Mouse (Mus musculus): ENCODE results near the gene Pik3cb.

The Pik3cb gene

DNA sequence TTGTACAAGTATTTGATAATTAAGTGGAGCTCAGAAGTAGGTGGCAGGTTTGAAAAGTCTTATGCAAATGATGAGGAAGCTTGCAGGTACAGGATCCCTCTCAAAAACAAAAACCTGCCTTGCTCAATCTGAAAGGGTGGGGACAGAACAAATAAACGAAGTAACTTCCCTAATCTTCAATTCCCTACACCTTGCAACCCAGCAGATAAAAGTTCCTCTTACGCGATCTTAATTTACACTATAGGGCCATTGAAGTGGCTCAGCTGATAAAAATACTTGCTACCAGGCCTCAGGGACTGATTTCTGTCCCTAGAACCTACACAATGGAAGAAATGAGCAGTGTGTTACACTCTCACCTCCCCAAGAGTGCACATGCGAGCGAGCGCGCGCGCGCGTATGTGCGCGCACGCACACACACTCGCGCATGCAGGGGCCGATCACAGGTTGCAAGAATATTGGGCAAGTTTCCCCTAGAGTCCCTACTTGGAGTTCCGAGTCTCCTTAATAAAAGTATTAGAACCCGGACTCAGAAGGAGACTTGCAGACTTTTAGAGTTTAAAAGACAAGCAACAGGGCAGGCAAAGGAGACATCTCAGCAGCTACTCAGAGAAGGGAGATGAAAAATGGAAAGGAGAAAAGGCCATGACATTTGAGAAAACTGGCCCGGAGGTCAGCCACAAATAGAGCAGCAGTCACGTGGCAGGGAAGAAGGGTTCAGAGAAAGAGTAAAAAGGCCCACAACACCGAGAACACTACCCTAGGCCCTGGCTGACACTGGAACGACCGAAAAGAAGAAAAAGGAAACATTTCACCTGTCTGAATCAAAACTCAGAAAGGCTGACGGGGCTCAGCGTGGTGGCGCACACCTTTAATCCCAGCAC, 6.7 kb upstream of the Pik3cb start:
- no peak for DNase-seq (ENCODE audit: low read depth, low spot score)

DNA sequence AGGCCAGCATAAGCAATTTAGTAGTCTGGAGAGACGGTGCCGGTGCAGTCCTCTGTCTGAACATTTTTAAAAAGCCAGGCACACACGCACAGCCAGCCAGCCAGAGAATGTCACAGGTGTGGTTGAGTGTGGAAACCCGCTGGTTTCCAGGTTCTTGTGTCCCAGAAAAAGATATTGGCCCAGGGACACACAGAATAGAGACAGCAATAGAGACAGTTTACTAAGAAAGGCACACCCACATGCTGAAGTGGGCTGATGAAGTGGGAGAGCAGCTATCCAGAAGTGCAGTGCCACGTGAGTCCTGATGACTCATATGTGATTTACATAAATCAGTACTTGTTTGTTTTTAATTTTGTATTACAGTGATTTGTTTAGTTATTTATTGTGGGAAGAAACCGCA, 5.3 kb upstream of the Pik3cb start:
- DNase-seq (ENCODE audit: low read depth, low spot score) = no peak

DNA sequence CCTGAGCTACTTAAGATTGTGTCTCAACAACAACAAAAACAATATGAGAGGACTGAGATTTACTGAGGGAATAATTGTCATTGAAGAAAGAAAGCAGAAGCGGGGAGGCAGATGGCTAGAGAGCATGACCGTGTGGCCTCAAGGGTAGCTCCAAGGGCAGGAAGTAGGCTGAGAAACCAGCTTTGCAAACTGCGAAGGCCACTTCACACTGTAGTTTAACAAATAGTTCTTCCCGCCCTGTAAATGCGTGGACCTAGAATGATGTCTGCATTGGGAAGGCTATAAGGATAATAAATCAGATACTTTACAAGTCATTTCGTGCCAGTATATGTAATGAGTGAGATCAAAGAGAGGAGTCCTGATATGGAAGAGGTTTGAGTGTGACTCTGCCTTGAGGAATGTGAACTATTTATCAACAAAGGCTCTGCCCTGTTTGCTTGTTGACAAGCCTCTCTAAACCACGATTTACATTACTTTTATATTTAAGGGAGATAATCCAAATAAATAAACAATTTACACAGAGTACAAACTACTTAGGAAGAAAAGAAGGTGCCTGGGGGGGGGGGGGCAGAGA, 4.1 kb upstream of the Pik3cb start:
- no peak for DNase-seq (ENCODE audit: low read depth, low spot score)

DNA sequence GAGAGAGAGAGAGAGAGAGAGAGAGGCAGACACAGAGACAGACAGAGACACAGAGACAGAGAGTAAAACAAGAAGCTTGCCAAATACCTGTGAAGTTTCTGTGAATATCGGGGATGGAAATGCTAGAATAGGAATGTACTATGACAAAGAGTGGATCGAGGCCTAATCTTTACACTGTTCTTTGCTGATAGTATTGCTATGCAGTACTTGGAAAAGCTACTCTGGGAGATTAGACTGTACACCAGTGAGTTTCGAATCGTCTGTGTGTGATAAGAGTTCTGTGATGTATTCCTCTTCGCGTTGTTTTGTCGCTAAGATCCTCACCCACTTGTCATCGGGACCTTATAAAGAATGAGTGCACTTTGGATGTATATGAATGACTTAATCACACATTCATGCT, 1.2 kb upstream of the Pik3cb start:
- DNase-seq (ENCODE audit: low read depth, low spot score) = no peak

DNA sequence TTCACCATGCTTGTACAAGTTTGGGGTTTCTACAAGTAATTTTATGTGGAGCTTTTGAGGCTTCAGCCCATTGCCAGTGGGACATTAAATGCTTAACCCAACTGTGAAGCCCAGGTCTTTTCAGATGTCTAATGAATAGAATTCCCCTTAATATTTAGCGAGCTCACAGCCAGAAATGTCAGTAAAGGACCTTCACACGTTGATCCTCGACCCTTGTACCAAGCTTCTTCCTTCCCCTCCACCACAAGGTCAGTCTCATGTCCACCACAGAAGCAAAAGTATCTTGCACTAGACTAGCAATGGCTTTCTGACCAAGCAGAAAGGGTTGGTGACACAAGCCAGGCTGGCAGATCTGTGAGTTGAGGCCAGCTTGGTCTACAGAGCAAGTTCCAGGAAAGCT, 750 bp upstream of the Pik3cb start:
- no peak for DNase-seq (ENCODE audit: low read depth, low spot score)

DNA sequence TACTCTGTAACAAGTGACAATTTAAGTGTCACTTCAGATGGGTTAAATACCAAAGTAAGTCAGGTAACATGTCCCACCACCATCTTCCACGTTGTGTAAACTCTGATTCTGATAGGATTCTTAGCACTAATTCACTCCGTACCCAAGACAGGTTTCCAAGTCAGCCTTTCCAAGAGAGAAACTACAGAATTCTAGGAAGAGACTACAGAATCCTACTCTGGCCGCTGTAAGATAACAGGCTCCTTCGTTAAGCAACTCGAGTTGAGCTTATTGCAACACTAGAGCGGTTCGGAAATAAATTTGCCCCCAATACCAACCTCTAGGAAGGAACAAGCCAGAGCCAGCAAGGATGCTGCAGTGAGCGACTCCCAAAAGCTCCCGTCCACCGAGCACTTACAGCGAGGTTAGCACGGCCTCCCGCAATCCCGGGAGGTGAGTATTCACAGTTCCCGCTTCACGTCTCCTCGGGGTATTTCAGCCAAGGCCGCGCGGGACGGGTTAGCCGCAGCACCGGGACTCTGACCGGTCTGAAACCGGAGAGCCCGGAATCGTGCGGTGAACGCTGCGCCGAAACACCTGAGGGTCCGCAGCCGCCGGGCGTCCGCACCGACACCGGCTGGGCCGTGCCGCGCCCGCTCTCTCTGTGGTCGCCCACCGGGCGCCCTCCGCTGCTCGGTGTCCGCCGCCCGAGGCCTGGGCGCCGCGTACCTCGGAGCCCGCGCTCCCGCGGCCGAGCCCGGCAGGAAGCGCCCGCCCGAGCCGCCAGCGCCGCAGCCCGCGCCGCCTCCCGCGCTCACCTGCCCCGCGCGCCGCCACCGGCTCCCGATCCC, 1.0 kb downstream of the Pik3cb start:
- no peak for DNase-seq (ENCODE audit: low read depth, low spot score)

DNA sequence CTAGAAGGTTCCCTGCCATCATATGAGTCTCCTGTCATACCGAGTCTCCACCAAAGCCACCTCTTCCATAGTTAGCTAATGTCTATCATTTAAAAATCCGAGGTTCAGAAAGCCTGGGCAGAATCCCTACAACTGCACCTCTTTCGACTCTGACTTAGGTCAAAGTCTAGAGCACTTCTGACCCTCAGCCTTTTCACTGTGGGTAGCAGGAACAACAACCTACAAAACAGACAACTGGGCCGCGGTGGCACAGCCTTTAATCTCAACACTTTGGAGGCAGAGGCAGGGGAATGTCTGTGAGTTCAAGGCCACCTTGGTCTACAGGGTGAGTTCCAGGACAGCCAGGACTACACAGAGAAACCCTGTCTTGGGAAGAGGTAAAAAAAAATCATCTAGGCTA, 3.1 kb downstream of the Pik3cb start:
- no peak for DNase-seq (ENCODE audit: low read depth, low spot score)

DNA sequence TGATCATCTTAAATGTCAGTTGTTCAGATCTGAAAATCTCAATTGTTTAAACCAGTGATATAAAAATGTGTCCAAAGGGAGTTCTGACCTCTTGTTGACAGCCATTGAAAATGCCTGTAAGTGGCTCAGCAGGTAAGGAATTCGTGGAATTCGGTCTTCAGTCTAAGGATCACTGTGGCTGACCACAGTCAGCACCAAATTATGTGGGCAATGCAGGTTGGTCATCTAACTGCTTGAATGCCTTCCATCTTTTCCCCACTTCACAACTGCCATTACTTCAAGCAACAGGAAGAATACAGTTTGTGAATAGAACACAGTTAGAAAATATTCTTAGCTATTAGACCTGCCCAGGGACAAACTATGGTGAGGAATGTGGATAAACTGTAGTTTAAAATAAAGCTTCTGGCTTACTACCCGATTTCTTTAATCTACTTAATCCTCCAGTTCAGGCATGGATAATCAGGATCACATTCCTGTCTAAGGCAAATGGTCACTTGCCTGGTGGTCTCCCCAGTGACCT, 8.4 kb downstream of the Pik3cb start:
- no peak for DNase-seq (ENCODE audit: low read depth, low spot score)

DNA sequence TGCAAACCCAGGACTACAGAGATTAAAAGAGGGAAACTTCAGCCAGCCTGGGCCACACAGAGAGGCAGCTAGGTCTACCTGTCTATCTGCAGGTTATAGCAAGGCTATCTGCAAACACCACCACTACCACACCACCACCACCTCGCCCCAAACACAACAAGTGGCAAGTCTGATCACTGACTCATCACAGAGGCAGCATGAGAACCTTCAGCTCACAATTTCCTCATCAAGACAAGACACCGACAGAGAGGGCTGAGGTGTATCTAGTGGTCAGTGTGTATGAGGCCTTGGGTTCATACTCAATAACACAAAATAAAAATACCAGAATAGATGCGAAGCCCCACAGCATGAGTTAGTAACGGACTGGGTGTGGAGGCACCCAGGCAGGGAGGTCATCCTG, 9.3 kb downstream of the Pik3cb start:
- no peak for DNase-seq (ENCODE audit: low read depth, low spot score)

DNA sequence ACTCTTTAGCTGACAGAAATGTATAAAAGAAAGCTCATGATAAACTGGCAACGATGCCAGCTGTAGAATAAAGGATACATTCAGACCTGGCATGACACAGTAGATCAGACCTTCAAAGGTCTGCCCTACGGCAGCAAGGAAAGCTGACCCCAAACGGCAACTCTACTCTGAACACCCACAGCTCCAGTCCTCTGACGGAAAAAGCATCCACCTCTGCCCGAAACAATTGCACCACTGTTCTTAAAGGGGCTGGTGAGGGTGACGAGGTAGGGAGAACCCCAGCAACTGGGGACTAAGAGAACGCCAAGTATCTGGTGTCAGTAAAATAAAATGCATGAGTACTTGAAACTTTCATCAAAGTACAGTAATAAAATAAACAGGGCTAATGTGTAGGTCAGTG, 12.8 kb downstream of the Pik3cb start:
- DNase-seq (ENCODE audit: low read depth, low spot score) = peak; percentile 17

DNA sequence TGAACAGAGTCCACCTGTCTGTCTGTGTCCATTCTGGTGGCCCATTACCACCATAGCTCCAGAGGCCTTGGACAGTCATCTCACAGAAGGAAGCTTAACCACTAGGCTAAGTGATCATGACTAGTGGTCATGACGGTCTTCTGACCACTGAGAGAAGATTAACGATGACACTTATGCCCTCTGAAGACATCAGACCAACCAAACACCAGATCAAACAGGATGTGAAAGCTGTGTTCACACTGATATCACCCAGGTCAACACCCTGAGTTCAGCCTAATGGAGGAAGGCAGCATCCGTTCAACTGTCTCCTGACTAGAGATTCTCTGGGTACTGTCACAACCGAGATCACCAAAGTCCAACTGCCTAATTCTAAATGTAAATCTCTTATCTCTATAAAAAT, 17.7 kb downstream of the Pik3cb start:
- no peak for DNase-seq (ENCODE audit: low read depth, low spot score)

DNA sequence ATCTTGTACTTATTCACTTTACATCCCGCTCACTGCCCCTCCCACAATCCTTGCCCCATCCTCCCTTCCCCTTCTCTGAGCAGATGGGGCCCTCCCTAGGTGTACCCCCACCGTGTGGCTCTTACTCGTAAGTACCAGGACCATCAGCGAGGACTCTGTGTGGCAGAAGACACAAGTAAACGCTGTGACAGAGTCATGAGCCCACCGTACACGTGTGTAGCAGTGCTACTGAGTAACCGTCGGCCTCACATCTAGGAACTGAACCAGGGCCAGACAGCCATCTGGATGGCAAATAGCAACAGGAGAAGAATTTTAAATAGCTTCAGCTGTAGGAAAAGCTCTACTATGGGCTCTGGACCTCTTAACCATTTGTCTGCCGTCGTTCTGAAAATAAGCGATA, 28.0 kb downstream of the Pik3cb start:
- no peak for DNase-seq (ENCODE audit: low read depth, low spot score)

DNA sequence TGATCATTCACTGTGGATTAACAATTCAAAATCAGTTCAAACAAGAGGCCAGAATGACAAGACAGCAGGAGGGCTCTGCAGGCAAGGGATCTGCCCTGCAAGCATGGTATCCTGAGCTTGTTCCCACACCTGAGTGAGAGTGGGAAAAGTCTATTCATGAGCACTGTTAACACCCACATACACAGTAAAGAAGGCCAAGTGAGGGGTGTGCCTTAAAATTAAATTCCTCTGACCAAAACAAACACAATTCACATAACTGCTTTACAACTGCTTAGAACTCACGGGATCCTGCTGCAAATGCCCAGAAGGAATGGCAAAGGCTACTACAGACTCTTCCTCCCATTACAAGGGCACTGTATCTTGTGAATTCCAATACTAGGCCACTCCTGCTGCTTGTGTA, 29.3 kb downstream of the Pik3cb start:
- no peak for DNase-seq (ENCODE audit: low read depth, low spot score)

DNA sequence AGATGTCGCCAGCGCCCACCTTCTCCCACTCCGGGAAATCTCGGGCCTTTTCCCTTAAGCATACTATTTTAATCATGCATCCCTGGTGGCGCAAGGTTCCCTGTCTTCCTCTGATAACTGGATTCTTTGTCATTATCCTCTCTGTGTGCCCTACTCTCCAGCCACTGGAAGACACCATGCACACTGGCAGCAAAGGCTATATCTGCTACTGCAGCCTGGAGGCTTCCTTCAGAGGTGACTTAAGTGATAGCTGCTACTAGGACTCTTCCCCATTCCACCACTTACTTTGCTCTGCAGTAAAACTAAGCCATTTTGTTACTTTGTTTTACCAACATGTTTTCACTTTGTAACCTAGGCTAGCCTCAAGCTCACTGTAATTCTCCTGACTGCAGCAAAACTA, 30.2 kb downstream of the Pik3cb start:
- no peak for DNase-seq (ENCODE audit: low read depth, low spot score)

DNA sequence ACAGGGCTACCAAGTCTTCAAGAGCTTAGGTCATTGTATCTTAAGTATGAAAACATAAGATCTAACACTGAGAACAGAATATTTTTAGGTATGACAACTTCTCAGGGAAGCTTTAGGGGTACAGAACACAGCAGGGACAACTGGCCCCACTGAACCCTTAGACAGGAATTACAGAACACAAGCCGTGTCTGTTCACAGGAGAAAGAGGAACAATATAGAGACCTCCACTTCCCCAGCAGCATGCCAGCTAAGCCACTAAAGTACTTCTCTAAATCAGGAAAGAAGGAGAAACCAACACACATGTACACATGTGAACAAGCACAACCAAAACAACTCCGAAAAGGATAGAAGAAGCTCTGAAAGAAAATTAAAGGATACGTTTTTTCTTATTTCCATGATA, 30.8 kb downstream of the Pik3cb start:
- no peak for DNase-seq (ENCODE audit: low read depth, low spot score)

DNA sequence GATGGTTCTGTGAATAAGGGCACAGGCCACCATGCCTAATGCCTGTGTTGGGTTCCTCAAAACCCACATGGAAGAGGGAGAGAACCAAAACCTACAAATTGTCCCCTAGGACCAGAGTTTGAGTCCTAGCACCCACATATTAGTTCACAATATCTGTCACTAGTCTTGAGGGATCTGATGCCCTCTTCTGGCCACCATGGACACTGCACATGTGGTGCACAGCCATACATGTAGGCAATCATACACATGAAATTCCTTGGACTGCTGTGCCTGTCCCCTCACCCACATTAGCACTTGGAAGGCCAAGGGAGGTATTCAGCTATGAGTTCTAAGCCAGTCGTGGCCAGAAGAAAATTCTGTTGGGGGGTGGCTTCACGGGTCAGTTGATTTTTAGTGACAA, 36.0 kb downstream of the Pik3cb start:
- DNase-seq (ENCODE audit: low read depth, low spot score) = no peak

DNA sequence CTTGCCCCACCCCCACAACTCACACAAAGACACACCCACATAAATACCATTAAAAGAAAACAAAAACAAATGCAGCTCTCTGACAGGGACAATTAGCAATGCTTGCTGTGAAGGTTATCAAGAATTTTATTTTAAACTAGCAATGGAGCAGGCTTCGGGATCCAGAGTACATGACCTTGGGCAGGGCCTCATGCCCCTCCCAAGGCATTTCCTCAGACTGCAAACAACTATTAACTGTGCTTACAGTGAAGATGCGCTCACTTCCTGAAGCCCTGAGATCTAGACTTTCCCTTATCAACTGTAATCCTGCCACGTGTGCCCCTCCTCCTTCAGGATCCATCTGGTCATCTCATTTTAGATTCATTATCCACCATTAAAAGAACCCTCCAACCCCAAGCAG, 36.6 kb downstream of the Pik3cb start:
- no peak for DNase-seq (ENCODE audit: low read depth, low spot score)

DNA sequence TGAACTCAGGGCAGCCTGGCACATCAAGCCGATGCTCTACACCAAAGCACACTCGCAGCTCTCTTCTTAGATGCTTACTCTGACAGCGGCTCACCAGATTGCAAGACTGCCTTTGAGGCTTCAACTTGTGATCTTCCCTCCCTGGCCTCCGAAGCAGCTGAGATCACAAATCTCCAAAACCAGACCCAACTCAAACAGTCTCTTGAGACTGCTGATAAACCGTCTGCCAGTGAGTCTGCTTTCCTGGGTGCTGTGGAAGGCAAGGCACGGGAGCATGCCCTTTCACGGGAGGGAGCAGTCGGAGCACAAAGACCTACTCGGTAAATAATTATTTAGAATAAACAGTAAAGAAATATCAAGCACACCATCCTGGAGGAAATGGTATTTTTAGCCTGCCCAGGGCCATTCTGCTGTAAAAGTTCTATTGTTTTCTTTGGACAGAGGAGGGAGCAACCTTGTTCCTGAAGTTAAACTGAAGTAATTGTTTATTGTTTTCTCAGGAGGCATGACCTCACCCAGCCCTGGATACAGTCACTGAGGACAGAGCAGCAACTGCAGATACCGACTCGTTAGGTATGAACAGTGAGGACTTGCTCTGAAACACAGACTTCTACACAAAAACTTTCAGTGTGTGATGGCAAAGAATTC, 41.8 kb downstream of the Pik3cb start:
- DNase-seq (ENCODE audit: low read depth, low spot score) = no peak

DNA sequence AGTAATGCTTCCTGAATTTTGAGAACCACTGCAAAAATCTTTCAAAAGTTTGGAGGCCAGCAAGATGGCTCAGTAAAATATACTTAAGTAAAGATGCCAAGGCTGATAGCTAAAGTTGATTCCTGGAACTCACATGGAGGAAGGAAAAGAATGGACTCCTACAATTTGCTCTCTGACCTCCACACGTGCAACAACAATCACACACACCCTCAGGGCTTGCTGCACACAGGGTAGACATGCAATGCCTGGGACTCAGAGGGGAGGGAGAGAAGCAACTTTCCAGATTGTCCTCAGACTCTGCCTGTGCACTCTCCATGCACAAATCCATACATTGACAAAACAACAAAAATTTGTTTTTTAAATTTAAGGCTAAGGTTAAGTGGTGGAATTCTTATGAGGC, 42.8 kb downstream of the Pik3cb start:
- no peak for DNase-seq (ENCODE audit: low read depth, low spot score)

DNA sequence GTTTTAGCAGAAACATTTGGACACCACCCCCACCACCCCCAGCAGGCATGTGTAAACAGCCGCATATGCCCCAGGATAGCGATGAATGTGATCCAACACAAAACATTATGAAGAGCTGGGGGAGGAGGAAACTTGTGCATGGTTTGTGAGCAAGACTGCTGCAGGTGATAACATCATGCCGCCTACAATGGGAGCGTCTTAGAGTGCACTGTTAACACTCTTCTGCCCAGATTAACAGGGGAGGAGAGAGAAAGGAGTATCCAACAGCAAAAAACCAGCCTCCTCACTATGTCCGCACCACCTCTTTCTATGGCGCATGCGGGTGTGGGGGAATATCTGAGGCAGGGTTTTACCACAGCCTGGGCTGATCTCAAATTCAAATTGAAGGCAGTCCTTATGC, 45.2 kb downstream of the Pik3cb start:
- DNase-seq (ENCODE audit: low read depth, low spot score) = no peak

DNA sequence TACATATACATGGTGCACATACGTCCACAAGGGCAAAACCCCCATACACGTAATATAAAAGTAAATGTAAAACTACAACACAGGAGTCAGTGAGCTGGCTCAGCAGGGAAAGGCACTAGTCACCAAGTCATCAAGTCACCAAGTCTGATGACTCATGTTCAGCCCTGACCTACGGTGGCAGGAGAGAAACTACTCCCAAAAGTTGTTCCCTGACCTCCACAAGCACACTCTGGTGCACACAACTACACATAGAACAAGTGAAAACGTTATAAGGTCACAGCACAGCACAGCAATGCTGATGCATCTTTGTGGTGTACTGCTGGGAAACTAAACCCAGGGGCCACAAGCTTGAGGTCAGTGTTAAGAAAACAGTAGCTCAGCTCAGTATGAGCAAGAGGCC, 49.9 kb downstream of the Pik3cb start:
- DNase-seq (ENCODE audit: low read depth, low spot score) = no peak

DNA sequence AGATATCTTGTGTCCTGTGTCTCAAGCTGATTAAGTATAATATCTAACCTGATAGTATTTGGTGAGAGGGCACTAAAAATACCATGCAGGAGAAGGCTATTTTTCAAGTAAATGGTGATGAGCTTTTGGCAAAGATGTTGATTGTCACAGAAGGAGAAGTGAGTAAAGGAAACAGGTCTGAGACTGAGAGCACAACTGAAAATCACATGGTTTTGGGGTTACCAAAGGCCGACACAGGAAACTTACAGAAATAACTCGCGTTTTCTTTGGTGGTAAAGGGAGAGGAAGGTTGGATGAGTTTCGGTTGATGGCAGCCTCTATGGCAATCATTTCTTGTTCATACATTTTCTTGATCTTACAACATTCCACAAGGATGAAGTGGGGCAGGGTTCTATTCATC, 50.5 kb downstream of the Pik3cb start:
- DNase-seq (ENCODE audit: low read depth, low spot score) = no peak
